Mouse (Mus musculus): ENCODE measurements around the gene Dysf.

Gene Dysf

DNA sequence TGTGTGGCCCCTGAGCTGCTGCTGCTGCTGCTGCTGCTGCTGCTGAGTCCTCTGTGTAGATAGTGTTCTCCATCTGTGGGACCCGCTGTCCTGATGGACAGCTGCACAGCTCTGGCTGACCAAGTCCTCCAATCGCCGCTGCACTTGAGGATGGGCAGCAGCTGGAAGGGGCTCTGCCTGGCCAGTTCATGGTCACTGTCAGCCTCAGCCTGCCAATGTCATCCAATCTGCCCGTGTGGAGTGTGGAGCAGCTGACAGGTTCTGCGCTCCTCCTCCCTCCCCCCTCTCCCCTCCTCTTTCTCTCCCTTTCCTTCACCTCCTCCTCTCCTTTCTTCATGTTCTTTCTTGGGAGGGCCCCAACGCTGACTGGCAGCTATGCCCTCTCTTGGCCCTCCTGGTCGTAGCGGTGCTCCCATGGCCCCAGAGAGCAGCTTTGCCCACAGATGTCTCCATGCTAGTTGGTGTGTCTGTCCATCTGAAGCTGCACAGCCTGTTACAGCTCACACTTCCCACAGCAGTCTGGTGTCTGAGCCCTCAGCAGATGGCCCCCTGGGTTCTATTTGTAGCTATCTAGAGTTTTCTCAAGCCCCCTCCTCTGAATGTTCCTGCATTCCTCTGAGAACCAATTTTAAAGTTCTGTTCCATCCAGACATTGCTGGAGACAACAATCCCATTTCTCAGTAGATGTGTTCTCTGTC is 223.8 kb downstream of the Dysf start:
- no peak for DNase-seq (ENCODE audit: low spot score)

DNA sequence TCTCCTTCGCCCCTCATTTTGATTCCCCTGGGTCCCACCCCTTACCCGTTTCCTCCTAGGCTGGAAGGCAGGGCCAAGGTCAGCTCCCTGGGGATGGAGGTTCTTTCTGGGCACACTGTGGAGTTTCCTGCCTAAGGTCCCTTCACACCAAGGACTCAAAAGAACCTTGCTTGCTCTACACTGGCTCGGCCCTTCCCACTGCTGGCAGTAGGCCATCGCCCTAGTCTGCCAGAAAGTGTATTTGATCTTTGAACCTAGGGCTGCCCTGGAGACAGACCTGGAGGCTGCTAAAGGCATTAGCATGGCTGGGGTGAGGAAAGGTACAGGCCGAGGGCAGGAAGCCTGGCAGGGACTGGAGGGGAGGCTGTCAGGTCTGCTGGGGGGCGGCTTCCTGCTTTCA is 225.4 kb downstream of the Dysf start:
- peak; percentile 64 for DNase-seq (ENCODE audit: low spot score)

DNA sequence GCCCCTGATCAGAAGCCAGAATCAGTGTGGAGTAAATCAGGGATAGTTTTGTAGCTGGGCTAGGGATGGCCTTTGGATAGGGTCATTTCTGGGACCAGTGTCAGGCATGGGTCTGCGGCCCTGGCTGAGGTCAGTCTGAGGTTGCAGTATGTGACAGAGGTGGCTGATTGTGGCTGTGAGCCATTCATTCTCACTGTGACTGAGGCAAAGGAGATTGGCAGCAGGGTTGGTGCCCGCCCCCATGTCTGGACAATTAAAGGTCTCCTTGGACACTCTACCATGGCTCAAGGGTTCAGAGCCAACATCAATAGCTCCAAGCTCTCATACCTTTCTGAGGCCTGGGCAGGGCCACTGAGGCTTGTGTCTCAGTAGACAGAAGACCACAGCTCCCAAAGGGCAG is 227.0 kb downstream of the Dysf start:
- no peak for DNase-seq (ENCODE audit: low spot score)

DNA sequence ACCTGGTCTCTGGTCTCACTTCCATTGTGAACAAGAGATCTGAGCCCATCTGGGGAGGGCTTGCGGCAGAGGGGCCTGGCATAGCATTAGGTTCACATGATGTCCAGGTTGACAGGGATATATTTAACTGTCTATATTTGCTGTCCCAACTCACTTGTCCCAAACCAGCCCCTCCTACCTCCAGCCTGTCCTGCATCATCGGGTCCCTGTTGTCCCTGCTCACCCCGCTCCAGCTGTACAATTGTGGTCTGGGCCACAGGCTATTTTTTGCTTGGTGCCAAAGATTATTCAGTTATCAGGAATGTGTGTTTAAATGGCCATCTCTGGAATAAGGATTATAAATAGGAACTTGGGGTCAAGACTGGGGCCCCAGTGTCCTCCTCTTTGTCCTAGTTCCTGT is 235.0 kb downstream of the Dysf start:
- DNase-seq (ENCODE audit: low spot score) = no peak

DNA sequence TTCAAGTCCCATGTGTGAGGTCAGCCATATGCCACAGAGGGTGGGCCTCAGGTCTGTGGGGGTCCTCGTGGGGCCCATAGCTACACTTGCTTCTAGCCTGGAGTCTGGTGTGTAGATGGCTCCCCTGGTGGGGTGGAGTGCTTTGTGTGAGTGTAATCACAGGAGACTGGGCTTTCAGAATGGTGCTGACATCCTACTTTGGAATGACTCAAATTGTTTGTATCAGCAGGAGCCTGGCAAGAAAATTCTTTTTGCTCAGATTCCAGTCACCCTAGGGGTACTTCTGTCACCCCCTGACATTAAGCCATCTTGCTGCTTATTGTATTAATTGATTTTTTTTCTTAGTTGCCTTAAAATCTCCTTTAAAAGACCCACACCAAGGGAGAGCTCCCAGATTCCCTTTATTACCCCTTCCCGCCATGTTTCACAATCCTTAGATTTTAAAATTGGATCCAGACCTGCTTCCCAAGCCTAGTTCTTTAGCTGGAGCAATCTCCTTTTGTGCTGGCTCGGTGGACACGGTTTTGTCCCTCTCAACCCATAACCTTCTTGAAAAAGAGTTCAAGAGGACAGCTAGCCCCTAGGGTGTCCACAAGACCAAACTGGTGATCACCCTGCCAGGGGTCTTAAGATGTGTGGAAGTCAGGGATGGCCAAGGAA is 237.8 kb downstream of the Dysf start:
- no peak for DNase-seq (ENCODE audit: low spot score)

DNA sequence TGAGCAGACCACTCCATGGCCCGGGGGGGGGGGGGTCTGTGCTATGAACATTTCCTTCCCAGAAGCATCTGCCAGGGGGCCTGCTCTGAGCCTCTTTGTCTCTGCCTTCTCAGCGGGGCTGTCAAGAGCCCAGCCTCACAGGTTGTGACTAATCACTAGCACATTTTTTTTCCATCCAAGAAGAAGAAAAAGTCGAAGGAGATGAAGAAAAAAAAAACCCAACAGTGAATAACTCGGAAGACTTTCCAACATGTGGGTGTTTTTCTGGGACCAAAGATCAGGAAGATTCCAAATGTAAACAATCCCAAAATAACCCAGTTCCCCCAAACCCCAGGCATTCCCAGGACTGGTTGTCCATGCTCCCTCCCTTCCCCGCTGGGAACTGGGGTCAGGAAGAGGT is 238.6 kb downstream of the Dysf start:
- peak; percentile 40 for DNase-seq (ENCODE audit: low spot score)
